ENCODE assay signal across 9 mouse cellular contexts in the genomic region with DNA sequence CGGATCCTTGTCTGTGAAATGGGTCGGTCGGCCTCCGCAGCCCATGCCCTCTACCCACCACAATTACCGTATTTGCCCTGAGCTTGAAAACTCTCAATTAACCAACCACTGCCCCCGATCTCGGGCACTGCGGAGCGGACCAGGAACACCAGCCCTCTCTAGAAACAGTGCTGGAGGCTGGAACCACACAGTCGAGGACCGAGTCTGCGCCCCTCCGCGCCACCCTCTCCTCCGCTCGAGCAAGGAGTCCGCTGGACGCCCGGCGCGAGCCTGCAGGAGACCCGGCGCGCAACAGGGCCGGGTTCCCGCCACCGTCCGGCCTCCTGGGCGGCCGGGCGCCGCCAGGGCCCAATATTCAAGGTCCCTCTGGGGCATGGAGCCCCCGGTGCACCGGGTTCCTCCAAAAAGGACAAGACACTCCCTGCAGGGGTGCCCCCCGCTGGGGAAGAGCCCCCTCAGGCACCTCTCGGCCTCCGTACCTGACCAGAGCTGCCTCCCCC. TPM values are rescaled to one million over a fixed set of nuclear protein-coding genes. Genes with fewer than 3 reads are reported as not detected.
DNase-seq lines count a peak whose midpoint lies in the region; ATAC-seq and TF ChIP-seq lines count a peak whose summit lies in the region.
"Had no signal": no experiment of that assay in that cellular context is flagged by ENCODE, and none has a peak within 500 bp of the region (broad histone marks: within the 10 kb centered on the region; RNA-seq: fewer than 3 reads in every experiment).

No protein-coding gene starts in this region.

- H3K4me2 ChIP-seq in CH12.LX (ENCODE audit: insufficient read depth, low read depth, poor library complexity, severe bottlenecking): peak overlapping the region; percentile 62; the same call in 1 of the 2 replicates
- H3K4me2 ChIP-seq in forebrain, embryonic 11.5 days (ENCODE audit: low read depth, low read length, severe bottlenecking): peak overlapping the region; percentile 83
- H3K4me2 ChIP-seq in liver, embryonic 12.5 days: peak overlapping the region; percentile 85

- TF ChIP-seq EP300 in CH12.LX (IDR thresholded peaks at IDR 0.05; ENCODE audit: low read length): no peak

- under 1% methylated on average over 37 of the region's 37 CpGs for WGBS in heart, embryonic 10.5 days
- under 1% methylated on average over 33 of the region's 37 CpGs for WGBS in forebrain, embryonic 11.5 days
- under 1% methylated on average over 35 of the region's 37 CpGs for WGBS in liver, embryonic 12.5 days (ENCODE audit: insufficient replicate concordance)

- no peak for DNase-seq in heart, embryonic 10.5 days (ENCODE audit: low spot score)
- no peak for DNase-seq in heart, postnatal 25 days (ENCODE audit: low spot score)
- DNase-seq in CH12.LX (ENCODE audit: extremely low read depth): no peak
- no peak for DNase-seq in forebrain, embryonic 11.5 days (ENCODE audit: low spot score)
- DNase-seq in thymus, postnatal 4 days: no peak
- DNase-seq in urinary bladder, adult 18-20 months (ENCODE audit: low spot score in 2 of 2): no peak
- no peak for DNase-seq in lung, adult 18-20 months

- dilution Hi-C loops in CH12.LX (cut with MboI; ENCODE audit: extremely low pct_ligation_motif_present, extremely low pct_unique_long_range_greater_than_20kb, low sequenced_read_pairs): no loop called here

- no peak for TF ChIP-seq RAD21 in CH12.LX (IDR thresholded peaks at IDR 0.05; ENCODE audit: low read depth, low read length)

- peaks cover 22% of the 10 kb centered on the region for H3K36me3 ChIP-seq in heart, embryonic 10.5 days
- H3K36me3 ChIP-seq in CH12.LX (replicated peaks in 1 of 2; ENCODE audit: control insufficient read depth in 1 of 2, insufficient read depth in 1 of 2, low read length in 1 of 2): peaks cover 20 to 34% of the 10 kb centered on the region in 2 experiments
- H3K36me3 ChIP-seq in forebrain, embryonic 11.5 days (ENCODE audit: control insufficient read depth, insufficient read depth, low read length): no peaks in the 10 kb centered on the region
- peaks cover 36% of the 10 kb centered on the region for H3K36me3 ChIP-seq in liver, embryonic 12.5 days

- peak overlapping the region; percentile 94 for H3K27ac ChIP-seq in heart, embryonic 10.5 days
- no peak overlapping the region for H3K27ac ChIP-seq in CH12.LX (ENCODE audit: insufficient read depth, low read depth)
- no peak overlapping the region for H3K27ac ChIP-seq in forebrain, embryonic 11.5 days (ENCODE audit: low read depth, low read length)
- H3K27ac ChIP-seq in liver, embryonic 12.5 days: peak overlapping the region; percentile 95

- TF ChIP-seq CTCF in CH12.LX (conservative IDR thresholded peaks at IDR 0.05 in 1 of 2, IDR thresholded peaks at IDR 0.05 in 1 of 2; ENCODE audit: low read depth in 2 of 2, low read length in 2 of 2): no peak

- no peak for TF ChIP-seq POLR2A in CH12.LX (IDR thresholded peaks at IDR 0.05; ENCODE audit: low read depth, low read length)

- peak overlapping the region; percentile 96 for H3K9ac ChIP-seq in CH12.LX (ENCODE audit: insufficient read depth, low read depth)
- peak overlapping the region; percentile 93 for H3K9ac ChIP-seq in forebrain, embryonic 11.5 days (ENCODE audit: low read length)
- peak overlapping the region; percentile 97 for H3K9ac ChIP-seq in liver, embryonic 12.5 days

- ATAC-seq in forebrain, embryonic 11.5 days (replicated peaks; ENCODE audit: low FRiP score): peak; percentile 66
- peak; percentile 59 for ATAC-seq in liver, embryonic 12.5 days

- peak overlapping the region; percentile 100 for H3K4me3 ChIP-seq in heart, embryonic 10.5 days
- peak overlapping the region; percentile 80 to 94 (median 81) for H3K4me3 ChIP-seq in CH12.LX (replicated peaks in 1 of 3; ENCODE audit: low read depth in 2 of 3, low read length in 2 of 3, poor library complexity in 1 of 3)
- peak overlapping the region; percentile 99 for H3K4me3 ChIP-seq in forebrain, embryonic 11.5 days (ENCODE audit: low read depth, low read length)
- H3K4me3 ChIP-seq in liver, embryonic 12.5 days: peak overlapping the region; percentile 99

- in situ Hi-C loops in CH12.LX (cut with MboI; ENCODE audit: low pct_ligation_motif_present, low pct_unique_long_range_greater_than_20kb, low sequenced_read_pairs): no loop called here

- no peaks in the 10 kb centered on the region for H3K9me3 ChIP-seq in heart, embryonic 10.5 days
- no peaks in the 10 kb centered on the region for H3K9me3 ChIP-seq in CH12.LX (replicated peaks; ENCODE audit: low read length)
- no peaks in the 10 kb centered on the region for H3K9me3 ChIP-seq in forebrain, embryonic 11.5 days (ENCODE audit: control insufficient read depth, low read length)
- no peaks in the 10 kb centered on the region for H3K9me3 ChIP-seq in liver, embryonic 12.5 days (replicated peaks)

- peaks cover 49% of the 10 kb centered on the region for H3K79me2 ChIP-seq in CH12.LX (replicated peaks; ENCODE audit: control insufficient read depth, extremely low read depth, insufficient read depth, poor library complexity, severe bottlenecking)

- intact Hi-C loops in heart, postnatal 25 days (cut with DNase I): no loop called here

- peaks cover 33% of the 10 kb centered on the region for H3K4me1 ChIP-seq in heart, embryonic 10.5 days
- peaks cover 14 to 51% of the 10 kb centered on the region in 2 experiments; a peak in 3 of 4 replicates for H3K4me1 ChIP-seq in CH12.LX (ENCODE audit: control insufficient read depth in 1 of 2, insufficient read depth in 2 of 2)
- H3K4me1 ChIP-seq in forebrain, embryonic 11.5 days (replicated peaks; ENCODE audit: control insufficient read depth, insufficient read depth, low read length): peaks cover 12% of the 10 kb centered on the region; the same call in 1 of the 2 replicates
- peaks cover 46% of the 10 kb centered on the region for H3K4me1 ChIP-seq in liver, embryonic 12.5 days

- no peaks in the 10 kb centered on the region for H3K27me3 ChIP-seq in heart, embryonic 10.5 days (ENCODE audit: insufficient read depth, poor library complexity, severe bottlenecking)
- H3K27me3 ChIP-seq in CH12.LX (replicated peaks): no peaks in the 10 kb centered on the region
- no peaks in the 10 kb centered on the region for H3K27me3 ChIP-seq in forebrain, embryonic 11.5 days (ENCODE audit: control insufficient read depth, insufficient read depth, low read length)
- H3K27me3 ChIP-seq in liver, embryonic 12.5 days (replicated peaks): no peaks in the 10 kb centered on the region; the same call in 1 of the 2 replicates

TF ChIP-seq in CH12.LX, 34 proteins besides CTCF, POLR2A, EP300 and RAD21:
- TF ChIP-seq NRF1 (IDR thresholded peaks at IDR 0.05; ENCODE audit: low read depth, low read length): no peak
- TF ChIP-seq ZMIZ1 (IDR thresholded peaks at IDR 0.05; ENCODE audit: low read depth, low read length): 0 out of 2 replicates have a peak, but pooled peaks have one; percentile 28
- TF ChIP-seq GABPA (IDR thresholded peaks at IDR 0.05; ENCODE audit: insufficient replicate concordance, low read depth, low read length): no peak
- peak; percentile 50; the same call in 1 of the 2 replicates for TF ChIP-seq SIN3A (IDR thresholded peaks at IDR 0.05; ENCODE audit: low read length)
- TF ChIP-seq MXI1 (IDR thresholded peaks at IDR 0.05; ENCODE audit: low read depth, low read length): peak; percentile 82; the same call in 1 of the 2 replicates
- peak; percentile 83 for TF ChIP-seq UBTF (IDR thresholded peaks at IDR 0.05; ENCODE audit: low read depth, low read length)

RNA-seq across cellular contexts. Expression of a gene that starts 0.3 kb away (rescaled TPM):
- polyA plus RNA-seq in heart, embryonic 10.5 days (2016; fragmentation: Nextera tagmentation; extraction: Ambion mirVana): 94.1 and 101 TPM in 2 replicates
- 10 to 100 TPM; 65.6 to 72.3 TPM for total RNA-seq in heart, postnatal 25 days (2021)
- total RNA-seq in CH12.LX (2012; rRNA removed): 43.6 and 43.9 TPM in 2 replicates
- total RNA-seq in CH12.LX (2014; rRNA removed): 33.8 and 34.0 TPM in 2 replicates
- polyA plus RNA-seq in CH12.LX (2012; ENCODE audit: insufficient read length, low read depth): 54.7 and 70.9 TPM in 2 replicates
- polyA plus RNA-seq in forebrain, embryonic 11.5 days (2014; fragmentation: Nextera tagmentation; extraction: Ambion mirVana): 89.1 and 92.0 TPM in 2 replicates
- 75.1 and 75.2 TPM in 2 replicates for polyA plus RNA-seq in liver, embryonic 12.5 days (2016; fragmentation: Nextera tagmentation; extraction: Ambion mirVana)

RNA-seq across cellular contexts. Expression of a gene that starts 13.2 kb away (rescaled TPM):
- 10.8 TPM in 1 of 2 replicates, not detected in the other for polyA plus RNA-seq in heart, embryonic 10.5 days (2016; fragmentation: Nextera tagmentation; extraction: Ambion mirVana)
- total RNA-seq in heart, postnatal 25 days (2021): not detected
- not detected in 2 replicates for total RNA-seq in CH12.LX (2012; rRNA removed)
- not detected in 2 replicates for total RNA-seq in CH12.LX (2014; rRNA removed)
- not detected in 2 replicates for polyA plus RNA-seq in CH12.LX (2012; ENCODE audit: insufficient read length, low read depth)
- not detected in 2 replicates for polyA plus RNA-seq in forebrain, embryonic 11.5 days (2014; fragmentation: Nextera tagmentation; extraction: Ambion mirVana)
- 389 and 406 TPM in 2 replicates for polyA plus RNA-seq in liver, embryonic 12.5 days (2016; fragmentation: Nextera tagmentation; extraction: Ambion mirVana)
- total RNA-seq: layer of hippocampus, adult 18-20 months had no signal

RNA-seq across cellular contexts. Expression of a gene that starts 16.7 kb away (rescaled TPM):
- 0.46 TPM in 1 of 2 replicates, not detected in the other for polyA plus RNA-seq in heart, embryonic 10.5 days (2016; fragmentation: Nextera tagmentation; extraction: Ambion mirVana)
- total RNA-seq in heart, postnatal 25 days (2021): not detected
- not detected in 2 replicates for total RNA-seq in CH12.LX (2012; rRNA removed)
- total RNA-seq in CH12.LX (2014; rRNA removed): not detected in 2 replicates
- polyA plus RNA-seq in CH12.LX (2012; ENCODE audit: insufficient read length, low read depth): not detected in 2 replicates
- not detected in 2 replicates for polyA plus RNA-seq in forebrain, embryonic 11.5 days (2014; fragmentation: Nextera tagmentation; extraction: Ambion mirVana)
- polyA plus RNA-seq in liver, embryonic 12.5 days (2016; fragmentation: Nextera tagmentation; extraction: Ambion mirVana): 2.7 and 4.9 TPM in 2 replicates
- total RNA-seq: layer of hippocampus, adult 18-20 months had no signal

RNA-seq across cellular contexts. Expression of a gene that starts 16.8 kb away (rescaled TPM):
- polyA plus RNA-seq in heart, embryonic 10.5 days (2016; fragmentation: Nextera tagmentation; extraction: Ambion mirVana): 0.65 TPM in 1 of 2 replicates, not detected in the other
- not detected for total RNA-seq in heart, postnatal 25 days (2021)
- not detected in 2 replicates for total RNA-seq in CH12.LX (2012; rRNA removed)
- not detected in 2 replicates for total RNA-seq in CH12.LX (2014; rRNA removed)
- not detected in 2 replicates for polyA plus RNA-seq in CH12.LX (2012; ENCODE audit: insufficient read length, low read depth)
- polyA plus RNA-seq in forebrain, embryonic 11.5 days (2014; fragmentation: Nextera tagmentation; extraction: Ambion mirVana): not detected in 2 replicates
- 15.4 and 18.1 TPM in 2 replicates for polyA plus RNA-seq in liver, embryonic 12.5 days (2016; fragmentation: Nextera tagmentation; extraction: Ambion mirVana)
- total RNA-seq: layer of hippocampus, adult 18-20 months had no signal

RNA-seq across cellular contexts. Expression of a gene that starts 28.0 kb away (rescaled TPM):
- 5.4 and 19.9 TPM in 2 replicates for polyA plus RNA-seq in heart, embryonic 10.5 days (2016; fragmentation: Nextera tagmentation; extraction: Ambion mirVana)
- 1 to 10 TPM; 1.4 to 2.2 TPM for total RNA-seq in heart, postnatal 25 days (2021)
- total RNA-seq in CH12.LX (2012; rRNA removed) (not detected in 2 replicates), CH12.LX (2014; rRNA removed) (not detected in 2 replicates)
- not detected in 2 replicates for polyA plus RNA-seq in CH12.LX (2012; ENCODE audit: insufficient read length, low read depth)
- polyA plus RNA-seq in forebrain, embryonic 11.5 days (2014; fragmentation: Nextera tagmentation; extraction: Ambion mirVana): 1.00 and 2.0 TPM in 2 replicates
- polyA plus RNA-seq in liver, embryonic 12.5 days (2016; fragmentation: Nextera tagmentation; extraction: Ambion mirVana): 190 and 197 TPM in 2 replicates

Comparison
In these comparisons a context has a peak if more than half of its experiments do, and no peak if none do; other contexts are left out.
1. H3K27ac ChIP-seq: peak in heart, embryonic 10.5 days (single experiment) and liver, embryonic 12.5 days (single experiment); none in CH12.LX (single experiment) and forebrain, embryonic 11.5 days (single experiment).
2. RNA of a gene that starts 13.2 kb away (polyA plus RNA-seq): 389 to 406 TPM in liver, embryonic 12.5 days; 10.8 TPM in heart, embryonic 10.5 days, not detected in forebrain, embryonic 11.5 days and not detected in CH12.LX; every median in the first group is over 10 times any median in the second.
3. Peak in every context shown above with its lines, with median percentiles within 50 percentile points of each other: H3K4me3 ChIP-seq, H3K4me2 ChIP-seq and H3K9ac ChIP-seq.